Mouse (Mus musculus) cerebellum, adult 8-10 months (tissue): ENCODE data around the gene Polr1a.

ENCODE experiments used
- DNase-seq: peaks from one replicate; pipeline ENCODE4 v3.0.0; 2022

The Polr1a gene

DNA sequence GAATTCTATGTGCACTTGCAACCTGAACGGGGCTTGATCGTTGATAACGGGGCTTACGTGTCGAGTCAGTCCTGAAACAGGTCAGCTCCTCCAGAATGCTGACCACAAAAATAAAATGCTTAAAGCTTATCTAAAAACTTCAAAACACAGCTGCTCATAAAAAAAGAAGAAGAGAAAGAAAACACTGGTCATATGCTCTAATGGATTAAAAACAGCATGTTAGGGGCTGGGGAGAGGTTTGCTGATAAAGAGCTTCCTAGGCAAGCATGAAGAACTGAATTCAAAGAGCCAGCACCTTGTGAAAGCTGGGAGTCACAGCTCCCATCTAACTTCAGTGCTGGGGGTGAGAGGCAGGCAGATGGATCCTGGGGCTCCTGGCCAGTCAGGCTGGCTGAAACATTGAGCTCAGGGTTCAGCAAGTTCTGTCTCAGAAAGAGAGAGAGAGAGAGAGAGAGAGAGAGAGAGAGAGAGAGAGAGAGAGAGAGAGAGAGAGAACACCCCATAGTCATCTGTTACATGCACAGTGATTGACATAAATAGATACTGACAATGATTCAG lies 92.4 kb downstream of the Polr1a start:
- no peak for DNase-seq

DNA sequence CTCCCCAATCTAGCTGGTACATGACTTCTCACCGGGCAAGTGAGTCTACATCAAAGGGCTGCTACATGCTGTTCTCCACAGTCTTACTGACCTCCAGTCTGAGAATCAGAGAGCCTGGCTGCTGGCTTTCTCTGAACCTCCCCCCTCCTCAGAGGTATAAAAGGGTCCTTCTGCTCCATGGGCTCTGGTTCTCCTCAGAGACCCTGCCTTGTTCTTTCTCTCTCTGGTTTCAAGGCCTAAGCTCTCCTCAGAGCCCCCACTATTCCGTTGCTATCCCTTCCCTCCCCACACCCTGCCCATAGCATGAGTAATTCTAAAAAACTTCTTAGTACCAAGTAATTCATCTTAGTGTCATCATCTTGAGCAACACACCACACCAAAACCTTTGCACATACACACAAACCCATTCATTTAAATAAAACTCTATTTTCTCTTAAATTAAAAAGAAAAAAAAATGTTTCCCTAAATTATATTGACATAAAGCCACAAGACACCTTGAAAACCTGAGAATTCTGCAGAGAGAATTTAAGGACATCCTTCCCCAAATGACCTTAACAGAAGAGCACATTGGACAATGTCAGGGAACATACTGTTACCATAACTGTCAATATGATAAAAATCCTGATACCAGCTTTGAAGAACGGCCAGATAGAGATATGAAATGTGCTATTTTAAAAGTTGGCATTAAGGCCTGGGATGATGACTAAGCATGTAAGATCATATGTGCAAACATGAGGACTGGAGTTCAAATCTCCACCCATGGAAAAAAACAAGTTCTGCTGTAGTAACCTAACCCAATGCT lies 98.8 kb downstream of the Polr1a start:
- DNase-seq = no peak

- DNase-seq = no peak
Observed at GRCm38 (mm10) chr6:72008213-72008655, 99.4 kb downstream of the Polr1a start.

DNA sequence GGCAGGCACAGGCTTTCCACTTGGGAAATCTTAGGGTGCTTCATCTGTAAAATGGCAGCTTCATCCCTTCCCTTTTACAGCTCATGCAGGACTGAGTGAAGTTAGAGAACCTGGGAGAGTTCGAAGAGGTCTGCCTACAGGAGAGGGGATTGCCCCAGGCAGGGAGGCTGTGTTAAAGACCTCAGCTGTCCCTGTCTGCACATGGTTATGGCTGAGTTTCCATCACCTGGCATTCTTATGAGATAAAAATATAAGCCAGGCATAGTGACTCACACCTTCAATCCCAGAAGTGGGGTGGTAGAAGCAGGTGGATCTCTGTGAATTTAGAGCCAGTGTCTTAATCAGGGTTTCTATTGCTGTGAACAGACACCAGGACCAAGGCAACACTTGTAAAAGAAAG lies 100.6 kb downstream of the Polr1a start:
- no peak for DNase-seq

DNA sequence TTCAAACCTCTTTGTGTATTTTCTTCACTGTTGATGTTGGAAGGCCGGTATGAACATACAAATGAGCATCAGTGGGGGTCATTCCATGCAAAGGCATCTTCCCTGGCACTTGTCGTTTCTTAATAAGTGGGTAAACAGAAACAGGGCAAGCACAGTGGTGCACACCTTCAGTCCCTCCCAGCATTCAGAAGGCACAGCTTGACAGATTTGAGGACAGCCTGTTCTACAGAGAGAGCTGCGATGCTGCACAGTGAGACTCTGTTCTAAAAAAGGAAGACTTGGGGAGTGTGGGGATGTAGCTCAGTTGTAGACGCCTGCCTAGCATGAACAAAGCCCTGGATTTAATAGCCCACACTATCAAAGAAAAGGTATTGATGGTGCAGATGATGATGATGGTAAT lies 105.2 kb downstream of the Polr1a start:
- peak; percentile 43 for DNase-seq

GRCm38 (mm10) chr6:72018052-72018451 lies 109.2 kb downstream of the Polr1a start:
- no peak for DNase-seq

DNA sequence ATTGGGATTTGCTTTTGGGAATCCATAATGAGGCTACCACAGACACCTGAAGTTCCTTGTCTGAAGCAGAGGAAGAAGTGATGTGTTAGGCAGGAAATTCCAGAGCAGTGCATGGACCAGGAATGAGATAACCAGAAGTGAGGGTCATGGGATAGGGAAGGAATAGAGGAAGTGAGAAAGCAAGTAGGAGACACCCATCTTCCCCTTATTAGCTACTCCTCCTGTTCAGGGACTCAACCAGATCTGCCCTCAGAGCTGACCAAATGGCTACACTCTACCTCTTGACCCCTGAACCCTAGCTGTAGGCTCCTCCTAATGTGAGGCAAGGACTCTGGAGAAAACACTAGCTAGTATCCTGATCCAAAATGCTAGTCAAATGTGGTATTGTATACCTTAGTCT lies 116.6 kb downstream of the Polr1a start:
- DNase-seq = no peak

- DNase-seq = no peak
Observed at GRCm38 (mm10) chr6:72028079-72028478, 119.2 kb downstream of the Polr1a start.

GRCm38 (mm10) chr6:72029674-72030073 lies 120.8 kb downstream of the Polr1a start:
- DNase-seq = no peak
